Mouse (Mus musculus): Measurements from ENCODE around the gene Nlrc4. TPM values are rescaled to one million over a fixed set of nuclear protein-coding genes. Genes with fewer than 3 reads are reported as not detected.

Nlrc4 gene
- polyA plus RNA-seq, 1 experiment from 2014 or later = 3.8 TPM

DNA sequence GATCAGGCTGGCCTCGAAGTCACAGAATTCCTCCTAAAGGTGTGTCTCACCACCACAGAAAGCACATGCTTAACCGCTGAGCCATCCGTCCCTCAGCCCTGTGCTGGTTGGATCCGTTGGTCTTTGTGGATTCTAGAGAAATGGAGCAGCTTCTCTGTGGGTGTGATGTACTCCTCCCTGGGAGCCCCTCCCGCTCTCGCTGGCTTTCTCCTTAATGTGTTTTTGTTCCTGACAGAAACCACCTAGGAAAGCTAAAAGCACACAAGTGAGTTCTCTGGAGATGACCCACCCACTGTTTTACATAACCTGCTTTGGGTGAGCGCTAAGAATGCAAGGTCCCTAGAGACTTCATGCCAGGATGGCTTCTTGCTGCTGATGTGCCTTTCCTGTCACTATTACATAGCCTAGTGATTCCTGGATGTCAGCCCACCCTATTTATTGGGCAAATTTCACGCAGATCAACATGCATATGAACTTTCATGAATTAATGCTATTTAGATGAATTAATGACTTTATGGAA is 42.0 kb downstream of the Nlrc4 start:
- Histone ChIP-seq H3K27ac (ENCODE audit: low read length) (no peak overlapping the region), H3K27me3 (ENCODE audit: control insufficient read depth, insufficient read depth, low read length) (no peaks in the 10 kb centered on the region), H3K4me2 (ENCODE audit: low read depth, low read length) (no peak overlapping the region), H3K4me3 (replicated peaks; ENCODE audit: low read length) (no peak overlapping the region), H3K9ac (ENCODE audit: low read length) (no peak overlapping the region), H3K36me3 (ENCODE audit: control insufficient read depth, insufficient read depth, low read length) (peaks cover 21% of the 10 kb centered on the region; the same call in 1 of the 2 replicates), H3K4me1 (ENCODE audit: control insufficient read depth, insufficient read depth, low read length) (no peaks in the 10 kb centered on the region), H3K9me3 (replicated peaks; ENCODE audit: control insufficient read depth, low read length) (no peaks in the 10 kb centered on the region)
- ATAC-seq (ENCODE audit: insufficient read depth, low FRiP score) = no peak
- 87% methylated on average over 8 of the region's 8 CpGs for WGBS

- Histone ChIP-seq H3K9ac (ENCODE audit: low read length) (no peak overlapping the region), H3K27me3 (ENCODE audit: control insufficient read depth, insufficient read depth, low read length) (no peaks in the 10 kb centered on the region), H3K36me3 (ENCODE audit: control insufficient read depth, insufficient read depth, low read length) (peaks cover 13% of the 10 kb centered on the region; the same call in 1 of the 2 replicates), H3K27ac (ENCODE audit: low read length) (no peak overlapping the region), H3K4me1 (ENCODE audit: control insufficient read depth, insufficient read depth, low read length) (no peaks in the 10 kb centered on the region), H3K9me3 (replicated peaks; ENCODE audit: control insufficient read depth, low read length) (no peaks in the 10 kb centered on the region), H3K4me2 (ENCODE audit: low read depth, low read length) (no peak overlapping the region), H3K4me3 (replicated peaks; ENCODE audit: low read length) (no peak overlapping the region)
- ATAC-seq (ENCODE audit: insufficient read depth, low FRiP score) = no peak
- 69% methylated on average over 1 of the region's 1 CpGs for WGBS
Measured at GRCm38 (mm10) chr17:74414671-74415070, 44.3 kb downstream of the Nlrc4 start.

GRCm38 (mm10) chr17:74413324-74413723 is 45.6 kb downstream of the Nlrc4 start:
- no peak for ATAC-seq (ENCODE audit: insufficient read depth, low FRiP score)
- H3K36me3 ChIP-seq (ENCODE audit: control insufficient read depth, insufficient read depth, low read length) = peaks cover 13% of the 10 kb centered on the region; the same call in 1 of the 2 replicates
- no peak overlapping the region for H3K4me2 ChIP-seq (ENCODE audit: low read depth, low read length)
- no peak overlapping the region for H3K27ac ChIP-seq (ENCODE audit: low read length)
- no peaks in the 10 kb centered on the region for H3K9me3 ChIP-seq (replicated peaks; ENCODE audit: control insufficient read depth, low read length)
- no peak overlapping the region for H3K4me3 ChIP-seq (replicated peaks; ENCODE audit: low read length)
- H3K27me3 ChIP-seq (ENCODE audit: control insufficient read depth, insufficient read depth, low read length) = no peaks in the 10 kb centered on the region
- no peaks in the 10 kb centered on the region for H3K4me1 ChIP-seq (ENCODE audit: control insufficient read depth, insufficient read depth, low read length)
- 87% methylated on average over 8 of the region's 8 CpGs for WGBS
- no peak overlapping the region for H3K9ac ChIP-seq (ENCODE audit: low read length)

GRCm38 (mm10) chr17:74409722-74410121 is 49.2 kb downstream of the Nlrc4 start:
- no peaks in the 10 kb centered on the region for H3K27me3 ChIP-seq (ENCODE audit: control insufficient read depth, insufficient read depth, low read length)
- peaks cover 18% of the 10 kb centered on the region for H3K36me3 ChIP-seq (ENCODE audit: control insufficient read depth, insufficient read depth, low read length)
- no peak for ATAC-seq (ENCODE audit: insufficient read depth, low FRiP score)
- H3K4me2 ChIP-seq (ENCODE audit: low read depth, low read length) = no peak overlapping the region
- no peaks in the 10 kb centered on the region for H3K4me1 ChIP-seq (ENCODE audit: control insufficient read depth, insufficient read depth, low read length)
- WGBS = 64% methylated on average over 4 of the region's 4 CpGs
- H3K9ac ChIP-seq (ENCODE audit: low read length) = no peak overlapping the region
- no peak overlapping the region for H3K4me3 ChIP-seq (replicated peaks; ENCODE audit: low read length)
- H3K9me3 ChIP-seq (replicated peaks; ENCODE audit: control insufficient read depth, low read length) = no peaks in the 10 kb centered on the region
- H3K27ac ChIP-seq (ENCODE audit: low read length) = no peak overlapping the region

- Histone ChIP-seq H3K27me3 (ENCODE audit: control insufficient read depth, insufficient read depth, low read length) (no peaks in the 10 kb centered on the region), H3K4me1 (ENCODE audit: control insufficient read depth, insufficient read depth, low read length) (no peaks in the 10 kb centered on the region), H3K9me3 (replicated peaks; ENCODE audit: control insufficient read depth, low read length) (no peaks in the 10 kb centered on the region), H3K27ac (ENCODE audit: low read length) (no peak overlapping the region), H3K4me3 (replicated peaks; ENCODE audit: low read length) (no peak overlapping the region), H3K9ac (ENCODE audit: low read length) (no peak overlapping the region), H3K4me2 (ENCODE audit: low read depth, low read length) (no peak overlapping the region), H3K36me3 (ENCODE audit: control insufficient read depth, insufficient read depth, low read length) (peaks cover 23% of the 10 kb centered on the region)
- WGBS = 86% methylated on average over 8 of the region's 8 CpGs
- ATAC-seq (ENCODE audit: insufficient read depth, low FRiP score) = no peak
Measured at GRCm38 (mm10) chr17:74406487-74406886, 52.5 kb downstream of the Nlrc4 start.

DNA sequence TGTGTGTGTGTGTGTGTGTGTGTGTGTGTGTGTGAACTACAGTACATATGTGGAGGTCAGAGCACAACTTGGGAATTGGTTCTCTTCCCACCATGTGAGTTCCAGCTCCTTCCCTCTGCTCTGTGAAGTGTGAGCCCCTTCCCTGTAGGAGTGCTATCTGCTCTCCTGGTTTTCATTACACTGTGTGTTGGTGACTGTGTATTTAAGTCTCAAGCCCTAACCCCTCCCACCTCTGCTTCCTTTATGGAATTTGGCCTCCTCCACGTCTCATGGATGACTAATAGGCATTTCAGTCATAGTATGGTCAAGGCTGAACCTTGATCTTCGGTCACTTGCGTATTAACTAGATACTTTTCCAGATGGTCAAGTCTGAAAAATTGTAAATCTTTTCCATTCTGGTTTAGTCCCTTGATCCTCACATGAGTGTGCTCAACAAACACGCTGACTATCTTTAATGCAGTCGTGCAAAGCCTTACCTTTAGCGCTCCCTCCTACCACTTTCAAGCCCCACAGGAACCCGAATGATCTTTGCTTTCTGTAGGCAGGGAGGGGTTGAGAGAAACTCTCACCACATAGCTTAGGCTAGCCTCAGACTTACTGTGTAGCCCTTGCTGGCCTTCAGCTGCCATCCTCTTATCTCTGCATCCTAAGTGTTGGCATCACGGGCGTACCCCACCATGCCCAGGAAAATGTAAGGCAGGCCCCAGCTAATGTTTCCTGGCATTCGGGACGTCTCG is 56.3 kb downstream of the Nlrc4 start:
- Histone ChIP-seq H3K9ac (ENCODE audit: low read length) (no peak overlapping the region), H3K4me2 (ENCODE audit: low read depth, low read length) (no peak overlapping the region), H3K36me3 (ENCODE audit: control insufficient read depth, insufficient read depth, low read length) (peaks cover 23% of the 10 kb centered on the region), H3K27me3 (ENCODE audit: control insufficient read depth, insufficient read depth, low read length) (no peaks in the 10 kb centered on the region), H3K27ac (ENCODE audit: low read length) (no peak overlapping the region), H3K4me3 (replicated peaks; ENCODE audit: low read length) (no peak overlapping the region), H3K4me1 (ENCODE audit: control insufficient read depth, insufficient read depth, low read length) (no peaks in the 10 kb centered on the region), H3K9me3 (replicated peaks; ENCODE audit: control insufficient read depth, low read length) (no peaks in the 10 kb centered on the region)
- WGBS = 89% methylated on average over 12 of the region's 12 CpGs
- ATAC-seq (ENCODE audit: insufficient read depth, low FRiP score) = peak; percentile 76; the same call in 1 of the 2 replicates

GRCm38 (mm10) chr17:74397173-74397572 is 61.8 kb downstream of the Nlrc4 start:
- 80% methylated on average over 2 of the region's 2 CpGs for WGBS
- Histone ChIP-seq H3K4me2 (ENCODE audit: low read depth, low read length) (no peak overlapping the region), H3K9me3 (replicated peaks; ENCODE audit: control insufficient read depth, low read length) (no peaks in the 10 kb centered on the region), H3K27ac (ENCODE audit: low read length) (no peak overlapping the region), H3K4me1 (ENCODE audit: control insufficient read depth, insufficient read depth, low read length) (peaks cover 6% of the 10 kb centered on the region; the same call in 1 of the 2 replicates), H3K36me3 (ENCODE audit: control insufficient read depth, insufficient read depth, low read length) (no peaks in the 10 kb centered on the region), H3K4me3 (replicated peaks; ENCODE audit: low read length) (no peak overlapping the region), H3K27me3 (ENCODE audit: control insufficient read depth, insufficient read depth, low read length) (no peaks in the 10 kb centered on the region), H3K9ac (ENCODE audit: low read length) (no peak overlapping the region)
- no peak for ATAC-seq (ENCODE audit: insufficient read depth, low FRiP score)

GRCm38 (mm10) chr17:74396766-74397165 is 62.2 kb downstream of the Nlrc4 start:
- H3K36me3 ChIP-seq (ENCODE audit: control insufficient read depth, insufficient read depth, low read length) = no peaks in the 10 kb centered on the region
- peak overlapping the region; percentile 69 for H3K4me2 ChIP-seq (ENCODE audit: low read depth, low read length)
- no peak for ATAC-seq (ENCODE audit: insufficient read depth, low FRiP score)
- no peak overlapping the region for H3K27ac ChIP-seq (ENCODE audit: low read length)
- H3K9me3 ChIP-seq (replicated peaks; ENCODE audit: control insufficient read depth, low read length) = no peaks in the 10 kb centered on the region
- peak overlapping the region; percentile 93 for H3K4me3 ChIP-seq (replicated peaks; ENCODE audit: low read length)
- peaks cover 6% of the 10 kb centered on the region; the same call in 1 of the 2 replicates for H3K4me1 ChIP-seq (ENCODE audit: control insufficient read depth, insufficient read depth, low read length)
- peak overlapping the region; percentile 99; the same call in 1 of the 2 replicates for H3K9ac ChIP-seq (ENCODE audit: low read length)
- WGBS = 60% methylated on average over 4 of the region's 4 CpGs
- H3K27me3 ChIP-seq (ENCODE audit: control insufficient read depth, insufficient read depth, low read length) = no peaks in the 10 kb centered on the region

DNA sequence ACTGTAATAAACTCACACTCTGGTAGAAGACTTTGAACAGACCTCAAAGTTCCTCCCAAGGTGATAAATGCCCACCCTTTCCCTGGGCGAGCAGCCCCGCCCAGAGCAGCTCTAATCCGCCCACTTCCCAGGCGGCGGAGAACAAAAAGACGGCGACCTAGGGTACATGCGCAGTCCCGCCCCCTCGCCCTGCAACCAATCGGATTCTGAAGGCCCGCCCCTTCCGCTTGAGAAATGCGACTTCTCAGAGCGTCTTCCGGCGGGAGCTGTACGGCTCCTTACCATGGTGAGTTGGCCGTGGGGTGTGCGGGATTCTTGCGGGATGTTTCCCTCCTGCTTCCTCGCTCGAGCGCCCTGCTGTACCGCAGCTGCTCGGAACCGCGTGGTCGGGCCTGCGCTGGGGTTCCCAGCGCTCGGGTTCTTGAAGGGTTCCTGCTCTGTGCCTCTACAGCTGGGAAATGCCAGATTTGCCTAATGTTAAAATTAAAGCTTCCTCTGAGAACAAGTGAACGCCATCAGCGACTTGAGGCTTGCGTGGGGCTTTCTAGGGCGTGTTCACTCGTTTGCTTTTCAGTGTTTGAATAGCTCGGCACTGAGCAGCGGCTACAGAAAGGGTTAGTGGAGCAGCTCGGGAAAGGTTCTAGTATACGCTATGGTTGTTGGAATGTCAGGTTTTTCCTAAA is 63.4 kb downstream of the Nlrc4 start, which contains the start of gene Slc30a6:
TSS of gene Slc30a6 (plus strand) at position 226 of the 683 bp plus-strand sequence.
- Histone ChIP-seq H3K9ac (ENCODE audit: low read length) (peak within 1 kb of the TSS; percentile 99), H3K36me3 (ENCODE audit: control insufficient read depth, insufficient read depth, low read length) (no peaks in the 10 kb centered on the region), H3K9me3 (replicated peaks; ENCODE audit: control insufficient read depth, low read length) (no peaks in the 10 kb centered on the region), H3K4me2 (ENCODE audit: low read depth, low read length) (peak within 1 kb of the TSS; percentile 69), H3K4me3 (replicated peaks; ENCODE audit: low read length) (peak within 1 kb of the TSS; percentile 93), H3K4me1 (ENCODE audit: control insufficient read depth, insufficient read depth, low read length) (peaks cover 6% of the 10 kb centered on the region; the same call in 1 of the 2 replicates), H3K27me3 (ENCODE audit: control insufficient read depth, insufficient read depth, low read length) (no peaks in the 10 kb centered on the region), H3K27ac (ENCODE audit: low read length) (peak within 1 kb of the TSS; percentile 97)
- ATAC-seq (ENCODE audit: insufficient read depth, low FRiP score) = peak; percentile 99
- WGBS = under 1% methylated on average over 41 of the region's 41 CpGs
